Mouse (Mus musculus) hindbrain, embryonic 10.5 days (tissue): Measurements from ENCODE around the gene Rilpl1. TPM values are rescaled to one million over a fixed set of nuclear protein-coding genes. Genes with fewer than 3 reads are reported as not detected.

ENCODE experiments used
- DNase-seq: peaks from one replicate; pipeline ENCODE4 v3.0.0-alpha.2; 2017; ENCODE audit warnings: low spot score
- H3K27ac ChIP-seq: fragments of 300-500 bp; sonication (generic); 2 replicates; pipeline ENCODE4 v1.5.1; 2016; ENCODE audit warnings: mild to moderate bottlenecking, moderate library complexity
- H3K27me3 ChIP-seq: fragments of 300-500 bp; sonication (generic); 2 replicates; pipeline ENCODE4 v1.6.1; 2016; ENCODE audit warnings: mild to moderate bottlenecking; ENCODE audit not compliant: poor library complexity, insufficient read depth, severe bottlenecking
- H3K36me3 ChIP-seq: fragments of 300-500 bp; sonication (generic); 2 replicates; pipeline ENCODE4 v1.6.1; 2016; ENCODE audit warnings: mild to moderate bottlenecking, moderate library complexity
- H3K4me1 ChIP-seq: fragments of 300-500 bp; sonication (generic); replicated peaks from 2 replicates; pipeline ENCODE4 v1.6.1; 2016; ENCODE audit warnings: mild to moderate bottlenecking
- H3K4me3 ChIP-seq: fragments of 300-500 bp; sonication (generic); 2 replicates; pipeline ENCODE4 v1.5.1; 2016; ENCODE audit warnings: mild to moderate bottlenecking, moderate library complexity
- H3K9me3 ChIP-seq: fragments of 300-500 bp; sonication (generic); 2 replicates; pipeline ENCODE4 v1.6.1; 2016; ENCODE audit warnings: mild to moderate bottlenecking, moderate library complexity
- WGBS: fragments of 180-500 bp; shearing (Covaris S2); methylation state at CpG from one replicate; pipeline ENCODE4 v1.1.7; 2016; 5-methylcytosine and 5-hydroxymethylcytosine counted together
- polyA plus RNA-seq: library from polyadenylated mRNA; unstranded; fragments of >200 nt; fragmentation: Nextera tagmentation; extraction: Ambion mirVana; gene quantifications from 2 replicates; pipeline ENCODE4 v1.2.1, GENCODE M21; 2016

Gene Rilpl1
- polyA plus RNA-seq, 1 experiment from 2014 or later = 19.6 TPM

- peak; percentile 57 for DNase-seq
- Histone ChIP-seq H3K36me3 (peaks cover 39% of the 10 kb centered on the region), H3K27me3 (no peaks in the 10 kb centered on the region), H3K9me3 (no peaks in the 10 kb centered on the region), H3K27ac (peak overlapping the region; percentile 91), H3K4me1 (peaks cover 22% of the 10 kb centered on the region), H3K4me3 (peak overlapping the region; percentile 95)
- WGBS = under 1% methylated on average over 83 of the region's 89 CpGs
Observed at GRCm38 (mm10) chr5:124540905-124541601, 9.9 kb upstream of the Rilpl1 start.

- H3K4me1 ChIP-seq = peaks cover 22% of the 10 kb centered on the region
- peak within 1 kb of the TSS; percentile 91 for H3K27ac ChIP-seq
- peak; percentile 94 for DNase-seq
- peaks cover 32% of the 10 kb centered on the region for H3K36me3 ChIP-seq
- H3K27me3 ChIP-seq = no peaks in the 10 kb centered on the region
- WGBS = under 1% methylated on average over 35 of the region's 35 CpGs
- no peaks in the 10 kb centered on the region for H3K9me3 ChIP-seq
- H3K4me3 ChIP-seq = peak within 1 kb of the TSS; percentile 95
Observed at GRCm38 (mm10) chr5:124540383-124540786, 9.2 kb upstream of the Rilpl1 start, which contains the start of gene Tmed2. Tmed2 (plus strand) TSS chr5:124540695.

- Histone ChIP-seq H3K36me3 (peaks cover 28% of the 10 kb centered on the region), H3K9me3 (no peaks in the 10 kb centered on the region), H3K4me3 (peak overlapping the region; percentile 95), H3K27me3 (no peaks in the 10 kb centered on the region), H3K27ac (peak overlapping the region; percentile 91), H3K4me1 (peaks cover 22% of the 10 kb centered on the region)
- DNase-seq = no peak
- WGBS = 72% methylated on average over 4 of the region's 4 CpGs
Observed at GRCm38 (mm10) chr5:124539905-124540304, 8.7 kb upstream of the Rilpl1 start.

GRCm38 (mm10) chr5:124538813-124539792 is 7.9 kb upstream of the Rilpl1 start:
- H3K4me1 ChIP-seq = peaks cover 22% of the 10 kb centered on the region
- H3K9me3 ChIP-seq = no peaks in the 10 kb centered on the region
- DNase-seq = no peak
- no peaks in the 10 kb centered on the region for H3K27me3 ChIP-seq
- H3K4me3 ChIP-seq = no peak overlapping the region
- 77% methylated on average over 16 of the region's 16 CpGs for WGBS
- no peak overlapping the region for H3K27ac ChIP-seq
- peaks cover 20% of the 10 kb centered on the region for H3K36me3 ChIP-seq

GRCm38 (mm10) chr5:124536776-124537175 is 5.6 kb upstream of the Rilpl1 start:
- peak overlapping the region; percentile 67; the same call in 1 of the 2 replicates for H3K27ac ChIP-seq
- peak overlapping the region; percentile 26 for H3K4me3 ChIP-seq
- H3K36me3 ChIP-seq = no peaks in the 10 kb centered on the region
- DNase-seq = peak; percentile 28
- no peaks in the 10 kb centered on the region for H3K27me3 ChIP-seq
- H3K4me1 ChIP-seq = peaks cover 23% of the 10 kb centered on the region
- no peaks in the 10 kb centered on the region for H3K9me3 ChIP-seq
- WGBS = 8% methylated on average over 17 of the region's 17 CpGs

GRCm38 (mm10) chr5:124535016-124535415 is 3.8 kb upstream of the Rilpl1 start:
- 0 out of 2 replicates have a peak, but pooled peaks cover 4% of the 10 kb centered on the region for H3K36me3 ChIP-seq

GRCm38 (mm10) chr5:124532451-124532850 is 1.3 kb upstream of the Rilpl1 start:
- Histone ChIP-seq H3K9me3 (no peaks in the 10 kb centered on the region), H3K27ac (peak overlapping the region; percentile 70), H3K4me3 (peak overlapping the region; percentile 18; the same call in 1 of the 2 replicates), H3K36me3 (0 out of 2 replicates have a peak, but pooled peaks cover 4% of the 10 kb centered on the region), H3K4me1 (peaks cover 57% of the 10 kb centered on the region), H3K27me3 (no peaks in the 10 kb centered on the region)
- WGBS = 32% methylated on average over 7 of the region's 7 CpGs
- DNase-seq = peak; percentile 31

More at GRCm38 (mm10) chr5:124535016-124535415, 3.8 kb upstream of the Rilpl1 start:
- Histone ChIP-seq H3K4me1 (peaks cover 35% of the 10 kb centered on the region), H3K27me3 (no peaks in the 10 kb centered on the region), H3K27ac (no peak overlapping the region), H3K9me3 (no peaks in the 10 kb centered on the region), H3K4me3 (no peak overlapping the region)
- DNase-seq = no peak
- 77% methylated on average over 5 of the region's 5 CpGs for WGBS

GRCm38 (mm10) chr5:124531583-124531930 is 366 bp upstream of the Rilpl1 start:
- H3K4me3 ChIP-seq = peak overlapping the region; percentile 87
- peaks cover 8% of the 10 kb centered on the region; the same call in 1 of the 2 replicates for H3K36me3 ChIP-seq
- H3K27ac ChIP-seq = peak overlapping the region; percentile 96
- H3K4me1 ChIP-seq = peaks cover 51% of the 10 kb centered on the region
- H3K27me3 ChIP-seq = no peaks in the 10 kb centered on the region
- 12% methylated on average over 14 of the region's 14 CpGs for WGBS
- DNase-seq = no peak
- H3K9me3 ChIP-seq = no peaks in the 10 kb centered on the region

GRCm38 (mm10) chr5:124529697-124530096 is 1.5 kb downstream of the Rilpl1 start:
- WGBS = 67% methylated on average over 8 of the region's 8 CpGs
- H3K27ac ChIP-seq = 0 out of 2 replicates have a peak overlapping the region, but pooled peaks have one; percentile 80

GRCm38 (mm10) chr5:124529191-124529651 is 2.0 kb downstream of the Rilpl1 start:
- Histone ChIP-seq H3K9me3 (no peaks in the 10 kb centered on the region), H3K36me3 (peaks cover 30% of the 10 kb centered on the region), H3K27me3 (no peaks in the 10 kb centered on the region), H3K4me3 (peak overlapping the region; percentile 87), H3K4me1 (peaks cover 49% of the 10 kb centered on the region), H3K27ac (peak overlapping the region; percentile 80)
- WGBS = 38% methylated on average over 8 of the region's 8 CpGs
- no peak for DNase-seq

More at GRCm38 (mm10) chr5:124529697-124530096, 1.5 kb downstream of the Rilpl1 start:
- Histone ChIP-seq H3K4me3 (peak overlapping the region; percentile 87), H3K27me3 (no peaks in the 10 kb centered on the region), H3K9me3 (no peaks in the 10 kb centered on the region), H3K36me3 (peaks cover 25% of the 10 kb centered on the region), H3K4me1 (peaks cover 49% of the 10 kb centered on the region)
- DNase-seq = no peak

GRCm38 (mm10) chr5:124528791-124529190 is 2.4 kb downstream of the Rilpl1 start:
- no peak for DNase-seq
- WGBS = 48% methylated on average over 9 of the region's 9 CpGs

GRCm38 (mm10) chr5:124528351-124528750 is 2.8 kb downstream of the Rilpl1 start:
- H3K27ac ChIP-seq = peak overlapping the region; percentile 80
- 0 out of 2 replicates have a peak, but pooled peaks cover 5% of the 10 kb centered on the region for H3K9me3 ChIP-seq
- peaks cover 39% of the 10 kb centered on the region for H3K36me3 ChIP-seq
- H3K4me3 ChIP-seq = peak overlapping the region; percentile 87
- no peaks in the 10 kb centered on the region for H3K27me3 ChIP-seq
- WGBS = 69% methylated on average over 4 of the region's 4 CpGs
- peaks cover 49% of the 10 kb centered on the region for H3K4me1 ChIP-seq
- no peak for DNase-seq

More at GRCm38 (mm10) chr5:124528791-124529190, 2.4 kb downstream of the Rilpl1 start:
- Histone ChIP-seq H3K9me3 (0 out of 2 replicates have a peak, but pooled peaks cover 1% of the 10 kb centered on the region), H3K4me3 (peak overlapping the region; percentile 87), H3K4me1 (peaks cover 49% of the 10 kb centered on the region), H3K27ac (peak overlapping the region; percentile 80), H3K36me3 (peaks cover 34% of the 10 kb centered on the region), H3K27me3 (no peaks in the 10 kb centered on the region)
